Mouse (Mus musculus): ENCODE results near the gene Runx3. TPM values are rescaled to one million over a fixed set of nuclear protein-coding genes. Genes with fewer than 3 reads are reported as not detected.
A peak's percentile ranks its signal among the peaks of the same experiment; 100 is the strongest.

The Runx3 gene
- polyA plus RNA-seq, 1 experiment from 2014 or later = not detected

DNA sequence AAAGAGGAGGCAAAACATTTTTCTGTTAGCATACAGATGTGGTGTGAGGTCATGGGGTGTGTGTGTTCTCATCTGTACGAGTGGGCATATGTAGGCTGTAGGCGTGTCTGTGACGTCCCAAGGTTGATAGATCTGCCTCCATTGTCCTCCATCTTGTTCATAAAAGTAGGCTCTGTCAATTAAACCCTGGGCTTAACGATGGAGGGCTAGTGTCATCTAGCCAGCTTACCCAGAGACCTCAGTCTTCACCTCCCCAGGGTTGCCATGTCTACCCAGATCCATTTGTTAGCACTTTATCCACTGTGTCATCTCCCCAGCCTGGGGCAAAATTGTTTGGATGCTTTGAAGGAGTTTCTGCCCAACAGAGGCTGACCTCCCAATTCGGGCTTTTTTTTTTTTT, 84.2 kb downstream of the Runx3 start:
- ATAC-seq (ENCODE audit: low FRiP score) = no peak
- Histone ChIP-seq H3K27ac (ENCODE audit: low read depth, low read length) (no peak overlapping the region), H3K4me2 (no peak overlapping the region), H3K4me1 (ENCODE audit: control insufficient read depth, insufficient read depth, low read length) (peaks cover 12% of the 10 kb centered on the region), H3K4me3 (ENCODE audit: low read depth, low read length) (no peak overlapping the region), H3K9me3 (ENCODE audit: control insufficient read depth, low read length) (no peaks in the 10 kb centered on the region), H3K9ac (ENCODE audit: low read length) (no peak overlapping the region), H3K36me3 (ENCODE audit: control insufficient read depth, insufficient read depth, low read length) (no peaks in the 10 kb centered on the region), H3K27me3 (ENCODE audit: control insufficient read depth, insufficient read depth, low read length) (peaks cover 21% of the 10 kb centered on the region)
- DNase-seq (ENCODE audit: low spot score, missing footprints) = peak; percentile 78
- 68% methylated on average over 5 of the region's 5 CpGs for WGBS

DNA sequence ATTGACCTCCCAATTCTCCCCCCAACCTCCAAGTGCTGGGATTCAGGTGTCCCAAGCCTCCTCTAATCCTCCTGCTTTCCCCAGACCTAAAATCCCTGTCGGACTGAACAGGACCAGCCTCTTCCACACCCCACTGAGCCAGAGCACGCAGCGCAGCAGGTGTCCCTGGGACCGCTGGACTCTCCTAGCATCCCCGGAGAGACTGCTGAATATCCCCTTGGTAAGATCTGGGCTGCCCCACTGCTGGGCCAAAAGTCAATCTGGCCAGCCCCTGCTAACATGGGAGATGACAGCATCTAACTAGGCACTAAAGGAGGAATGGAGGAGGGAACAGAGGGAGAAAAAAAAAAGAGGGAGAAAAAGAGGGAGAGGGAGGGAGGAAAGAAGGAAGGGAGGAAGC, 84.8 kb downstream of the Runx3 start:
- H3K4me2 ChIP-seq = no peak overlapping the region
- DNase-seq (ENCODE audit: low spot score, missing footprints) = peak; percentile 72
- H3K4me3 ChIP-seq (ENCODE audit: low read depth, low read length) = no peak overlapping the region
- peaks cover 21% of the 10 kb centered on the region for H3K27me3 ChIP-seq (ENCODE audit: control insufficient read depth, insufficient read depth, low read length)
- peaks cover 12% of the 10 kb centered on the region for H3K4me1 ChIP-seq (ENCODE audit: control insufficient read depth, insufficient read depth, low read length)
- H3K27ac ChIP-seq (ENCODE audit: low read depth, low read length) = no peak overlapping the region
- 12% methylated on average over 5 of the region's 5 CpGs for WGBS
- H3K9me3 ChIP-seq (ENCODE audit: control insufficient read depth, low read length) = no peaks in the 10 kb centered on the region
- H3K9ac ChIP-seq (ENCODE audit: low read length) = no peak overlapping the region
- no peak for ATAC-seq (ENCODE audit: low FRiP score)
- H3K36me3 ChIP-seq (ENCODE audit: control insufficient read depth, insufficient read depth, low read length) = no peaks in the 10 kb centered on the region

DNA sequence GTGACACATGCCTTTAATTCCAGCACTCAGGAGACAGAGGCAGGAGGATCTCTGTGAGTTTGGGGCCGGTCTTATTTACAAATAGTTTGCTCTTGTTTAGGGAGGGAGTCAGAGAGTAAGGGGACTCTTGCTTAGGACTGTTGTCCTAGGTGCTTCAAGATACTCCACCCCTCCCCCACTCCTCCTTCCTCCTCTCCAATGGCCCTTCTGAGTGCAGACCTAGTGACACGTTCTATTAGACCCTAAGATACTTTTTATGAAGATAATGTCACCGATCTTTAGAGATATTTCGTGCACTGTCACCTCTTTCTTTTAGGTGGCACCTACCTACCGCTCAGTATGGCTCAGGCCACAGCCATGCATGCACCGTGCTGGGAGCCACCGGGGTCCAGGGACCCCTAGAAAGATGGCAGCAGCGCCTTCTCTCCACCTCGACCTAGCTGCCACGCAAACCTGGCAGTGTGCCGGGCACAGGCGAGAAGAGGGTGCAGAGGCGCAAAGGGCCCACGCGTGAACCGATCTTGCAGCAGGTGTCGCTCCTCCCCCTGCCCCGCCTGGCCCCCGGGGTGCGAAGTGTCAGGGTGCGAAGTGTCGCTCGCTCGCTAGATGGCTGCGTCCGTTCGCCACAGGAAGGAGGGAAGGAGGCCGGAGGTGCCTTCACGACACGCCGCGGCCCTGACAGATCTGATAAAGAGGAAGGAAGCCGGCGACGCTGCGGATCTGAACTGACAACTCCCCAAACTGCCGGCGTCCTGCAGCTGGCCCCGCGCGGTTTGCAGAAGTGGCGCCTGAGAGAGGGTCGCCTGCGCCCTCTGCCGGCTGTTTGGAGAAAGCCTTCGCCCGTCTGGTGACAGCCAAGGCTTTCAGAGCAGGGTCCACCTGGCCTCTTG, 85.5 kb downstream of the Runx3 start:
- Histone ChIP-seq H3K27ac (ENCODE audit: low read depth, low read length) (no peak overlapping the region), H3K4me2 (peak overlapping the region; percentile 78), H3K9ac (ENCODE audit: low read length) (peak overlapping the region; percentile 44; the same call in 1 of the 2 replicates), H3K36me3 (ENCODE audit: control insufficient read depth, insufficient read depth, low read length) (no peaks in the 10 kb centered on the region), H3K27me3 (ENCODE audit: control insufficient read depth, insufficient read depth, low read length) (peaks cover 21% of the 10 kb centered on the region), H3K4me3 (ENCODE audit: low read depth, low read length) (peak overlapping the region; percentile 38), H3K9me3 (ENCODE audit: control insufficient read depth, low read length) (no peaks in the 10 kb centered on the region), H3K4me1 (ENCODE audit: control insufficient read depth, insufficient read depth, low read length) (peaks cover 12% of the 10 kb centered on the region)
- ATAC-seq (ENCODE audit: low FRiP score) (peak; percentile 78), DNase-seq (ENCODE audit: low spot score, missing footprints) (peak; percentile 97)
- WGBS = 2% methylated on average over 47 of the region's 47 CpGs

DNA sequence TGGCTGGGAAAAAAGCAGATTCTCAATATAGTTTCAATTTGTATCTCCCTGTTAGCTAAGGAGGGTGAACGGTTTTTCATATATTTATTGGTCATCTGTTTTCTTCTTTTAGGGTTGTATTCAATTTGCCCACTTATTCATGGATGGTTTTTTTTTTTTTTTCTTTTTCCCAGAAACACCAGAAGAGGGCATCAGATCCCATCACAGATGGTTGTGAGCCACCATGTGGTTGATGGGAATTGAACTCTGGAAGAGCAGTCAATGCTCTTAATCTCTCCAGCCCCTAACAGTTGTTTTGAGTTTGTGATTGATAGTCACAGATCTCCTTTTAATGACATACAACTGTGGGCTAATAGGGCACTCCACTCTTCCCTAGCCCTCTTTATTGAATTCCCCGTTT, 89.4 kb downstream of the Runx3 start:
- ATAC-seq (ENCODE audit: low FRiP score) = no peak
- H3K36me3 ChIP-seq (ENCODE audit: control insufficient read depth, insufficient read depth, low read length) = no peaks in the 10 kb centered on the region
- peaks cover 5% of the 10 kb centered on the region for H3K4me1 ChIP-seq (ENCODE audit: control insufficient read depth, insufficient read depth, low read length)
- peak; percentile 70 for DNase-seq (ENCODE audit: low spot score, missing footprints)
- H3K4me3 ChIP-seq (ENCODE audit: low read depth, low read length) = no peak overlapping the region
- H3K4me2 ChIP-seq = no peak overlapping the region
- WGBS = 81% methylated on average over 2 of the region's 2 CpGs
- peaks cover 12% of the 10 kb centered on the region for H3K27me3 ChIP-seq (ENCODE audit: control insufficient read depth, insufficient read depth, low read length)
- no peak overlapping the region for H3K27ac ChIP-seq (ENCODE audit: low read depth, low read length)
- no peaks in the 10 kb centered on the region for H3K9me3 ChIP-seq (ENCODE audit: control insufficient read depth, low read length)
- no peak overlapping the region for H3K9ac ChIP-seq (ENCODE audit: low read length)

DNA sequence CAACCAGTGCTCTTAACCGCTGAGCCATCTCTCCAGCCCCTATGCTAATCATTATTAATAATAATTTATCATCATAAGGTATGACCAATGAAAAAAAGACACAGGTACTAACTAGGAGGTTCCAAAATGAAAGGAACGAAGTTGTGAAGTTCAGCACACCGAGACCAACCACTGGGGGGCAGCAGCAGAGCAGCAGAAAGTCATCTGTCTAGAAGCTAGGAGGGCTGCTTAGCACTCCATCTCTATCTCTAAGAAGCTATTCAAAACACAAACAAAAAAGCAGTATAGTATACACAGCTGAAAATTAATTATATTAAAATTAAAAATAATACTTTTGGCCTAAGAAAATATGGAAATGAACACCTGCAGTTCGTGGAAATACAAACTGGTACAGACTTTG, 99.2 kb downstream of the Runx3 start:
- Histone ChIP-seq H3K36me3 (ENCODE audit: control insufficient read depth, insufficient read depth, low read length) (peaks cover 18% of the 10 kb centered on the region), H3K27me3 (ENCODE audit: control insufficient read depth, insufficient read depth, low read length) (no peaks in the 10 kb centered on the region), H3K9ac (ENCODE audit: low read length) (no peak overlapping the region), H3K4me2 (no peak overlapping the region), H3K9me3 (ENCODE audit: control insufficient read depth, low read length) (no peaks in the 10 kb centered on the region), H3K27ac (ENCODE audit: low read depth, low read length) (no peak overlapping the region), H3K4me1 (ENCODE audit: control insufficient read depth, insufficient read depth, low read length) (no peaks in the 10 kb centered on the region), H3K4me3 (ENCODE audit: low read depth, low read length) (no peak overlapping the region)
- 66% methylated on average over 4 of the region's 4 CpGs for WGBS
- ATAC-seq (ENCODE audit: low FRiP score) = no peak
- peak; percentile 96 for DNase-seq (ENCODE audit: low spot score, missing footprints)

DNA sequence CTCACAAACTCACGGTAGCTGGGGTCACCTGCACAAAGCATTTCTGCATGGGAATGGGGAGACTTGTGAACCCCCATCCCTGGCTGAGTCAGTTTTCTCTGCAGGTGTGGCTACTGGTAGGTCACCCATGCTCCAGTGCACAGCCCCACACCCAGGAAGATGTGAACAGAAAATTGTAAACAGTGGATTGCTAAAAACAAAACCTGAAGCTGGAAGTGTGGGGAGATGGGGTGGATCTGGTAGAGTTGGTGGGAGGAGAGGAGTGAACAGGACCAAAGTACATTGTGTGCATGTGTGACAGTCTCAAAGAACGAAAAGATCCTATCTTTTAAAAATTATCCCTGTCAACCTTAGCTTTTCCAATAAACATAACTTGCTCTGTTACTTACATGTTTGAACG, 100.2 kb downstream of the Runx3 start:
- Histone ChIP-seq H3K4me1 (ENCODE audit: control insufficient read depth, insufficient read depth, low read length) (no peaks in the 10 kb centered on the region), H3K27ac (ENCODE audit: low read depth, low read length) (no peak overlapping the region), H3K4me3 (ENCODE audit: low read depth, low read length) (no peak overlapping the region), H3K27me3 (ENCODE audit: control insufficient read depth, insufficient read depth, low read length) (no peaks in the 10 kb centered on the region), H3K36me3 (ENCODE audit: control insufficient read depth, insufficient read depth, low read length) (peaks cover 21% of the 10 kb centered on the region), H3K9me3 (ENCODE audit: control insufficient read depth, low read length) (no peaks in the 10 kb centered on the region), H3K9ac (ENCODE audit: low read length) (no peak overlapping the region), H3K4me2 (no peak overlapping the region)
- 93% methylated on average over 3 of the region's 3 CpGs for WGBS
- no peak for ATAC-seq (ENCODE audit: low FRiP score)
- no peak for DNase-seq (ENCODE audit: low spot score, missing footprints)

DNA sequence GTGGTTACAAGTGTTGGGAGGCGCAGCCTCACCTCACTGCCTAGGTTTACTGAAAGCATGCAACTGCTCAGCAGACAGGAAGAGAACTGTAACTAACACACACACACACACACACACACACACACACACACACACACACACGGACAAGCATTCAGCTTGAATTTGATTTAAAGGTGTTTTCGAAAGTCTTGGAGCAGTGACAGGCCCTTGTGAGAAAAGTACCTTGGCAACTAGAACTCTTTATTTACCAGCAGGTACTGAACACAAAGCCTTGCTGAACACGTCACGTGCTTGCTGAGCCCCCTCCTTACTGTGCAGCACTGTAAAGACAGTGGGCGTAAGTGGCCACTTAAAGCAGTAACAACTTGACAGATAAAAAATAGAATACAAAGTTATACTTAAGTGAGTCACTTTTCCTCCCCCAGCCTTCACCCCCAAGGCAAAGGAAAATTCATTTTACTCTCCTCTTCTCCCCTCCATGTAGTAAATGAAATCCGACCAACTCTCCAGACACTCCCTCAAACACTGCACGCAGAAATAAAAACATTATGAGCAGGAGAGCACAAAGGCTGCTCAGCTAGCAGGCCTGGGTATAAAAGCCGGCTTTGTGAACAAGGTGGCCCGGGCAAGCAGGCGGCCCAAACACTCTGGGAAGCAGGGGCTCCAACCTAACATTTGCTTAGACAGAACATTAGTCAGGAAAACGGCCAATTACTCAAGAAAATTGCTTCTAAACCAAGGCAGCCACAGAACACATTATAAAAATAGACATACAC, 101.4 kb downstream of the Runx3 start:
- Histone ChIP-seq H3K4me2 (no peak overlapping the region), H3K4me1 (ENCODE audit: control insufficient read depth, insufficient read depth, low read length) (no peaks in the 10 kb centered on the region), H3K4me3 (ENCODE audit: low read depth, low read length) (no peak overlapping the region), H3K27ac (ENCODE audit: low read depth, low read length) (no peak overlapping the region), H3K36me3 (ENCODE audit: control insufficient read depth, insufficient read depth, low read length) (peaks cover 21% of the 10 kb centered on the region), H3K9ac (ENCODE audit: low read length) (no peak overlapping the region), H3K27me3 (ENCODE audit: control insufficient read depth, insufficient read depth, low read length) (no peaks in the 10 kb centered on the region), H3K9me3 (ENCODE audit: control insufficient read depth, low read length) (no peaks in the 10 kb centered on the region)
- no peak for ATAC-seq (ENCODE audit: low FRiP score)
- 93% methylated on average over 12 of the region's 12 CpGs for WGBS
- DNase-seq (ENCODE audit: low spot score, missing footprints) = no peak

DNA sequence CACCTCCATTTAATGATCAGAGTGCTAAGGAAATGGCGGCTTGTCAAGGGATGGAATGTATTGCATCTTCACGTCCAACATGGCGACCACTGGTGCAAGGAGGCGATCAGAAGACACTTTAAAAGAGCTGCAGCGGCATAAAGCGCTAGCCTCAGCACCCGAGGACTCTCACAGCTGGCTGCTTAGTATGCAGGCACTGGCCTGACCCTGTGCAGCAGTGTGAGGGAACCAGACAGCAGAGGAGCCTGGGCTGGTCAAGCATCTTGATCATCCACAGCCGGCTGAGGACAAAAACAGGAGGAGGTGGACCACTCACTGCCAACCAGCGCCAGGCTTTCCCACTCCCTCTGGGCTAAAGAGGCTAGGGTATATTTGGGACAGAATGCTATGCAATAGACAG, 103.4 kb downstream of the Runx3 start:
- no peaks in the 10 kb centered on the region for H3K4me1 ChIP-seq (ENCODE audit: control insufficient read depth, insufficient read depth, low read length)
- H3K4me3 ChIP-seq (ENCODE audit: low read depth, low read length) = no peak overlapping the region
- H3K9ac ChIP-seq (ENCODE audit: low read length) = no peak overlapping the region
- no peak overlapping the region for H3K27ac ChIP-seq (ENCODE audit: low read depth, low read length)
- WGBS = 89% methylated on average over 9 of the region's 9 CpGs
- no peak for ATAC-seq (ENCODE audit: low FRiP score)
- no peaks in the 10 kb centered on the region for H3K9me3 ChIP-seq (ENCODE audit: control insufficient read depth, low read length)
- DNase-seq (ENCODE audit: low spot score, missing footprints) = no peak
- no peak overlapping the region for H3K4me2 ChIP-seq
- H3K36me3 ChIP-seq (ENCODE audit: control insufficient read depth, insufficient read depth, low read length) = peaks cover 12% of the 10 kb centered on the region
- no peaks in the 10 kb centered on the region for H3K27me3 ChIP-seq (ENCODE audit: control insufficient read depth, insufficient read depth, low read length)
